Mouse (Mus musculus) retina, adult 2 months (tissue): Measurements from ENCODE around the gene Cmip.

Experiments used
- DNase-seq: peaks from one replicate; pipeline ENCODE4 v3.0.0-alpha.2; 2012; ENCODE audit warnings: low read depth, low spot score

Gene Cmip

DNA sequence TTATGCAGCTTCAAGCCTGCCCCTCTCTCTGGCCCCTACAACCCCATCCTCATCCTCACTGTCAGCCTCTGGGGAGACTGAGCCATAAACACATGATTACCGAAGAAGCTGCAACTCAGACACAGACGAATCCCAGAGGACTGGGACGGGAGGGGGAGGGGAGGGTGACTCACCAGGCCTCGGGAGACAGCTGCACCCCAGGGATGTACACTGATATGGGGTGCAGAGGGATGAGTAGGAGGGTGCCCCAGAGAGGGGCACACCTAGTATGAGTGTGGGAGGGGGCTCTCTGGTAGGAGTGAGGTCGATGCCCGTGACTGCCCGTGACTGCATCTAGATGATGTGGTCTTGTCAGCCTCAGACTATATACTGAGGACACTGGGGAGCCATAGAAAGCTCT is 121.8 kb downstream of the Cmip start:
- DNase-seq, result no peak

DNA sequence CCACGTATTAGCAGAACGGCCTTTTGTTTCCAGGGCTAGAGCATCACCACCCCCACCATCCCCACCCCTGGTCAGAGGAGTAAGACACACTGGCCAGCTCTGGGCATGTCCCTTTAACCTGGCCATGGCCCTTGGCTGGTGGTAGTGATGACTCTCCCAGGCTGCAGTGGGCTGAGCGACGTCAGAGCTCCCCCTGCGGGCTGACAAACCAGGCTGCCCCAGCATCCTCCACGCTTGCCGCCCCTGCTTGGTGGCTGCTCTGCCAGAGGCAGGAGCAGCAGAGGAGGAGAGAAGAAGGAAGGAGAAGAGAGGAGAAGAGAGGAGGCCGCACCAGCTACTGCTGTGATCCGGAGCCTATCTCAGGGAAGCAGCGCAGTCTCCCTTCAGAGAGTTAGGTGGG is 122.3 kb downstream of the Cmip start:
- no peak for DNase-seq

DNA sequence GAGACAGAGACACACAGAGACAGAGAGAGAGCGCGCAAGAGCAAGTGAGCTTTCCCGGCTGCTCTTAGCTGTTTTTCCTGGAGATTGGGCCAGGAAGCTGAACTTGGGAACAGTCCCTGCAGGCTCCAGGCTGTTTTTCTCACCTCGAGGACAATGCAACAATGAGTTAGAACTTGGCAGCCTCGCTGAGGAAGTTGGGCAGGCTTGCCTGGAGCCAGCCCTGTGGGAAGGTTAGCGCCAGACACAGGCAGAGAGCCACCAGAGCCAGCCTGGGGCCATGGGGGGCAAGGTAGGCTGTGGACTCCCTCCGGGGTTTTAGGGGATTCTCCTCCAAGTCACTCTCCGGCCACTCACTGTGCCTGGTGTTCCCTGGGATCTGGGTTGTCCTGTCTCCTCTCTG is 123.9 kb downstream of the Cmip start:
- no peak for DNase-seq

DNA sequence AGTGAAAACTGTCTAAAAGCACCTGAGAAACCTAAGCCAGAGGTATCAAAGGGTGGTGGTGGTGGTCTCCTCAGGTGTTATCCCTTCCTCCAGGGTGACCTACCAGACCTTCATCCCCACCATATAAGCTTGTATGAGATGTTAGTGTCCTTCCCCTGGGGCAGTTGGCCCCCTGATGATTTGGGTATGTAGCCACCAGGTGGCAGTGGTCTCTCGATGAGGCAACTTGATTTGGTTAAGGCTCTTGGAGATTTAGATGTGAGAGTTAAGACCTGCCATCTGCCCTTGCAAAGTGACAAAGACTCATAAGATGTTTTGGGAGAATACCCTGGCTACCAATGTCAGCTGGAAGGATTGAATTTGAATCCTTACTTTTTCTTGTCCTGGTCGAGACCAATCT is 129.3 kb downstream of the Cmip start:
- DNase-seq, result no peak

DNA sequence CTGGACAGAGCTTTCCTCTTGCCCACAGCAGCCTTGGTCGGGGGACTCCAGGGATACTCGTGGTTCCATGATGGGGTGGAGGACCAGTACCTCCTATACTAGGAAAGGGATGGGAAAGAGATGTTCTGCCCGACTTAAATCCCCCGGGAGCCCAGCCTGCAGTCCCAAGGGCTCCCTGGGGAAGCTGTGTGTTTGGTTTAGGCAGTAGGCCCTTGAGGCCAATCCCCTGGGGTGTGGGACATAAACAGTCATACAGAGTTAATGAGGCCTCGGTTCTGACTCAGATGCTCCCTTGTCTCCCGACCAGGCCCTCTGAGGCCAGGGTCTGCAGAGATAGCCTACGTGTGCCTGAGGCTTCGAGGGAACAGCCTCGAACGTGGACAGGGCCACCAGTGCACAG is 130.8 kb downstream of the Cmip start:
- no peak for DNase-seq

DNA sequence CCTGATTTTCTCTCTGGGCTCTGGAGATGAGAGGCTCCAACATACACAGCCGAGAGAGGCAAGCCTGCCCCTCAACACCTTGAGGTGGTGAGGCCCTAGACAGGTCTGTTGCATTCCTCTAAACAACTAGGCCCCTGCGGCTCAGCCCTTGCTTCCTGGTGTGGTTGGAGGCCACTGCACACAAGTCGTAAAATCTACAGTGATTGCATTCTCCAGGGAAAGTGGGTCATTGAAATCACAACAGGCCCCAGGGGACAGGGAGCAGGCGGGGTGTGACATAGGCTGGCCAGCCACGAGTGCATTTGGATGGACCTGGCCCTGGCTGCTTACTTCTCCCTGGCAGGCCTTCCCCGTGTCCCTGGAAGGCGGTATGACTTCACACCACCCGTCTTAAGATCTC is 131.5 kb downstream of the Cmip start:
- peak; percentile 25 for DNase-seq

DNA sequence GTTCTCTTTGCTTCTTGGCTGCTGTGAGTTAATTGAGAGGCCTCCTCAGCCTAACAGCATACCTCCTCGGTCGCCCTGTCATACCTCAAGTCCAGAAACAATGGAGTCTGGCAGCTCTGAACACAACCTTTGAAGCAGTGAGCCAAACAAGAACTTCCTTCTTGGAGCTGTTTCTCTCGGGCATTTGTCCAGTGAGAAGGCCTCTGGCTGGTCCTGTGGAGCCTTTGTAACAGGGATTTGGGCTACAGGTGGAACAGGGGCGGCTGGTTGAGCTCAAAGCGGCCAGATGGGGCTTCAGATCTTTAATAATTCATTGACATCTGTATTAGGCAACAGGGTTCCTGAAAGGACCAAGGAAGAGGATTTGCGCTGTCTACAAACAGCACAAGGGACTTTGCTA is 137.0 kb downstream of the Cmip start:
- no peak for DNase-seq

DNA sequence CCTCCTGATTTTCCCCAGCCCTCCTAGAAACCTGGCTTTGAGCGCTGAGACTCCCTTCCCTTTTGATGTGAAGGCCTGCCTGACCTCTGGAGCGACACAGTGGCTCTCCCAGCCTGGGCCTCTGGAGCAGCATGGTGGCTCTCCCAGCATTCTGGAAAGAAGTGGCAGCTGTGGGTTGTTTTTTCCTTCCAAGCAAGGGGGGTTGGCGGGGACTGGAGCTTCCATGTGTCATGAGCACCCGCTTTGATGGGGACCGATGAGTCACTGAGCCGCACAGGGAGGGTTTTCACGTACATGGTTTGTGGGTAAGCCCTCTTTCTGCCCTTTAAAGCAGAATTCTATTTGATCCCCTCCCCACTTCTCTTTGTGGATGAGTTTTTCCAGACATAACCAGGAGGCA is 138.2 kb downstream of the Cmip start:
- no peak for DNase-seq

DNA sequence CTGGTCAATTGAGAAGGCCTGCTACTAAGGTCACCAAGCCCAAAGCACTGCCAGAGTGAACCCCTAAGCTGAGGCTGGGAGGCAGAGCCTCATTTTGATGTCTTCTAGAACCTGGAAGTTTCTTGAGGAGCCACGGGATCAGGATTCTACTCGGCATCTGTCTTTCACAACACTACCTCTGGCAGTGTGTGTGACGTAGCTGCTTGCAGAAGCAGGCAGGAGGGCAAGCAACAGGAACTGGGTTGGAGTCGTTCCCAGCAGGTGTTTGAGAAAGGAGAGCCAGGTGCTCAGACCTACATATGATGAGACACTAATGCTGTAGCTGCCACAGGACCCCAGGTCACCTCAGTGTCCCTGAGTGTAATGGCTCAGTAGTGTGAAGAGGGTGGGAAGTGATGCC is 140.0 kb downstream of the Cmip start:
- no peak for DNase-seq

DNA sequence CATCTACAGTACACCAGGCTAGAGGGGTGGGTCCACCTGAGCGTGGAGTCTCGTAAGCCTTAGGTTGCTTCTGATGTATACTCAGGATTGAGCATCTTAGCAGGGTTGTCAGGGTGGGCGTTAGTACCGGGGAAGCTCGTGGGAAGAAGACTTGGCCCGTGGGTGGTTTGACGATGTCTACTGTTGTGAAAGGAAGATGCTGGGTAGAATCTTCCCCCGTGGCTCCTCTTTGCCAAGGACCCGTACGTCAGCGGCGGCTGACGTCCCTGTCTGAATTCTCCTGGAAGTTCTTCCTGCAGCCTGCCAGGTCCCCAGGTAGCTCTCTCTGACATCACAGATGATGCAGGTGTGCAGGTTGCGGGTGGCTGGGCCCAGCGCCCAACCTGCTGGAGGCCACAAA is 140.9 kb downstream of the Cmip start:
- no peak for DNase-seq

DNA sequence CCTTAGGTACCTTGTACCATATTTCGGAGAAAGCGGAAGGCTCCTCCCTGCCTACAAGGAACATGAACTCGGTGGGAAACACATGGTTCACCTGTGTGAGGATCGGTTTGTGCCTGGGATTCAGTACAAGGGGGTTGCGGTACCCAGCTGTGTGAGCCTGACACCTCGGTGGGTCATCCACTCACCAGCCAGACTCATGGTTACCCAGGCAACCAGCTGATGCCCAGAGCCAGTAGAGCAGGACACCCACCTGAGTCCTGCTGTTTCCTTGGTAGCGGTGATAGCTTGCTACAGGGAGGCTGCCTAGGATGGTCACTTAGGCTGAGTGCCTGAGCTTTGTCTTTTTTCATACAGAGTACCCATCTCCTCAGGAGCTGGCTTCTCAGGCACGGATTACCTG is 142.4 kb downstream of the Cmip start:
- no peak for DNase-seq

DNA sequence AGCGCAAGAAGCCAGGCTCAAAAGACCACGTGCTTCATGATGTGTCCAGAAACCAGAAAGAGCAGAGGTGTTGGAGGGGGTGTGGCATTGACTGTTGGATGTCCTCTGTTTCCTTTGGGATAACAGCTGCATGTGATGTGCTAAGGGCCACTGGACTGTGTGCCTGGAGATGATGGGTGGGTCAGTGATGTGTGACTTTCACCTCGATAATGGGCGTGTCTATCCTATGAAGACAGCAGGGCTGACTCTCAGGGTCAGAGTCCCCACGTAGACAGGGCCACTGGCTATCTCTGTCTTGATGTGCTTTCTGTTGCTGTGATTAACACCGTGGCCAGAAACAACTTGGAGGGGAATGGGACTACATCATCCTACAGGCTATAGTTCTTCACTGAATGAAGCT is 144.0 kb downstream of the Cmip start:
- no peak for DNase-seq

DNA sequence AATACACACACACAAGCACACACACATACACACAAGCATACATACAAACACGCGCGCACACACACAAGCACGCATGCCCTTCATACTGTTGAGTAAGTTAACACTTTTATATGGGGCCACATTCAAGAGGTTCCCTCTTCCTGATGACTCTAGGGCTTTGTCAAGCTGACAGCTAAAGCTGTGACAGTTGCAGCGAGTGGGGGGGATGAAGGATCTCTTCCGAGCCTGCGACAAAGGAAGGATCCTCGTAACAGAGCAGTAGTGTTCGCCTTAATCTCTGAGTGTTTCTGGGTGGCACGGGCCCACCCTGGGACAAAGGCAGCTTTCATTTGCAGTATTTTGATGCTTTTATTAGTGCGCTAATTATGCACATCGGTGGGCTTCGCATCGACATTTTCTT is 145.0 kb downstream of the Cmip start:
- no peak for DNase-seq

DNA sequence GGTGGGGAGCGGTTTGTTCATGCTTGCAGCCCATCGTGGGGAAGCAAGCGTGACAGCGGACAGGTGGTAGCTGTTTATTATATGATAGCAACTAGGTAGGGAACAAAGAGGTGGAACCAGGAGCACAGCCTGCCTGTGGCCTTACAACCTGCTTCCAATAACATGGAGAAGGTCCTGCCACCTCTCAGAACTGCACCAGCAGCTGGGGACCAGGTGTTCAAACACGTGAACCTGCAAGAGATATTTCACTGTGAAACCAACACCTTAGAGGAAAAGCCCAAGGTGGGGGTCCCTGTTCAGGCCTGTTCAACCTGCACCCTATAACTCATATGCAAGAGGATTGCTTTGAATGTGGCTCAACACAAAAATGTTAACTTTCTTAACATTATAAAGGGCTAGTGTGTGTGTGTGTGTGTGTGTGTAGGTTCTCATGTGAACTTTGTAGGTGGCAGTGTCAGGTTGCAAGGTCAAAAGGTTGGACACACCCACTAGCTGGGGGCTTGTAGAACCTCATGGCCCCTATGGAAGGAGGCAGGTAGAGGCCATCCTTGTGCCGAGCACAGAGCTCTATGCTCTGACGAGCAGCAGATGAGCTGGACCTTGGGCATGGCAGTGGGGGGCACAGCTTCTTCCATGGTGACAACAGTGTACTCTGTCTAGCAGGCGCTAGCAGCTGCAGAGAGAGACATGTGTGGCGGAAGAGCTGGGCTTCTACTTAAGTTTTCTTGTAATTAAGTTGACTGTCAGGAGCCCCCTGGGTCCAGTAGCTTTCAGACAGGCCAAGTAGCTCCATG is 146.2 kb downstream of the Cmip start:
- no peak for DNase-seq

DNA sequence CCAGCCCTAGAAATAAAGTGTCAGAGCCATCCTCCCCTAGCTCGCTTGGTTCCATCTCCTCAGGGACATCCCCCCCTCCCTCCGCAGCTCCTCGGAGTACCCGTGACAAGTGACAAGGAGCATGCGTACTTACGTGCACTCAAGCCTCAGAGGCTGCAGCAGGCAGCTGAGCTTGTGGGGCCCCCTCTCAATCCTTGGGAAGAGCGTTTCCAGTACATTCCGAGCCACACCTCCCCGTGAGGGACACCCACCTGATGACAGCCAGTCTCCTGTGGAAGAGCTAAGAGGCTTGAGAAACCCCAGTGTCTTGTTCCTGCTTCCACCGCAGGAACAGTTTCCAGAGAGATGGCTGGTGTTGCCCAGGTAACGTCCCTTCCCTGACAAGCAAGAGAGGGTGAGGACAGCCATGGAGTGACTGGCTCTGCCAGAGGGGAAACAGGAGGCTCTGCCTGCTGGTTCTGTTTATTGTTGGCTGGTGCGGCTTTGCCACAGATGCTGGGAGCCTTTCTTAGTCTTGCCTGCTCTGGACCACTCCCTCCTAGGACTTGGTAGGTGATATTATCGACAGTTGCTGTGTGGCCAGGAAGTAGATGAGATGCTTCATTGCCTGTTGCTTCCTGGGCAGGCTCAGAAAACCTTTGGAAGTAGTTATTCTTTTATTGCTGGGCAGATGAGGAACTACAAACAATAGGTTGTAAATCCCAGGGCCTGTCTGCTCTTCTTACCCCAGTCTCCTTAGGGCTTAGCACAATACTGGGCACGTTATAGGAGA is 147.0 kb downstream of the Cmip start:
- DNase-seq, result no peak

DNA sequence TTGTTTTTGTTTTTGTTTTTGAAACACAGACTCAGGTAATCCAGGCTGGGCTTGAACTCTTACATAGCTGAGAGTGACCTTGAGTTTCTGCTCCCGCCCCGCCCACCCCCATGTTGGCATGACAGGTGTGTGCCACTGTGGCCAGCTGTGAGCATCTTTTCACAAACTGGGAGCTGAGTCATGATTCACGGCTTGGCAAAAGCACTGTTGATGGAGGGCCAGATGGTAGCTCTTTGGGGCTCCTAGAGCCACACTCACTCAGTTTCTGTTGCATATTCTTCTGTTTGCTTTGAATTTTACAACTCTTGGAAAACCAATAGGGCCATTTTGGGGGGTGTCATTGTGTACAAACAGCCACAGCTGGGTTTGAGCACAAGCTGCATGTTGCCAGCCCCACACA is 149.2 kb downstream of the Cmip start:
- DNase-seq, result no peak

DNA sequence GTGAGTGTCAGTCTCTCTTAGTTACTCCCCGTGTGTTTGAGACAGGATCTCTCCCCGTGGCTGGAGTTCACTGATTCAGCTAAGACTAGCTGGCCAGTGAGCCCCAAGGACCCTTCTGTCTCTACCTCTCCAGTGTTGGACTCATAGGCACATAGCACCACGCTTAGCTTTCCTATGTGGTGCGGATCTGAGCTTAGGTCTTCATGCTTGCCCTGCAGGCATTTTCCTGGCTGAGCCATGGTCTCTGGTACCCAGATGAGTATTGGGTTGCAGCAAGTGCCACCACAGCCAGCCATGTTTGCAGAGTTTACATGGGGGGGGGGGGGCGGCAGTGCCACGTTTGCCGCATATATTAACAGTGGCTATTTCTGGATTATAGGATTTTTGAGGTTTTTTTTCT is 151.8 kb downstream of the Cmip start:
- DNase-seq, result no peak

DNA sequence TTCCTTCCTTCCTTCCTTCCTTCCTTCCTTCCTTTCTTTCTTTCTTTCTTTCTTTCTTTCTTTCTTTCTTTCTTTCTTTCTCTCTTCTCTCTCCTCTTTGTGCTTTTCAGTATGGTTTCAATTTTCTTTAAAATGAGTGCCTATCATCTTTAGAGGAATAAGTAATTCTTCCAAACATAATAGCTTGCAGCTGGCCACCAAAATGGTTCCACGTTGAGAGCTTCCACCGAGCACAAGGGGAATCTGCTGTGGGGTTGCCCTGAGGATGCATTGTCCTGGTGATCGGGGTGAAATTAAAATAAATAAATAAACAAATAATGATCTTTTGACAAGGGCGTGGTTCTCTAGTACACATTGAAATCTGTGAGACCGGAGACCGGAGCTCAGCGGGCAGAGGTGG is 152.2 kb downstream of the Cmip start:
- no peak for DNase-seq

DNA sequence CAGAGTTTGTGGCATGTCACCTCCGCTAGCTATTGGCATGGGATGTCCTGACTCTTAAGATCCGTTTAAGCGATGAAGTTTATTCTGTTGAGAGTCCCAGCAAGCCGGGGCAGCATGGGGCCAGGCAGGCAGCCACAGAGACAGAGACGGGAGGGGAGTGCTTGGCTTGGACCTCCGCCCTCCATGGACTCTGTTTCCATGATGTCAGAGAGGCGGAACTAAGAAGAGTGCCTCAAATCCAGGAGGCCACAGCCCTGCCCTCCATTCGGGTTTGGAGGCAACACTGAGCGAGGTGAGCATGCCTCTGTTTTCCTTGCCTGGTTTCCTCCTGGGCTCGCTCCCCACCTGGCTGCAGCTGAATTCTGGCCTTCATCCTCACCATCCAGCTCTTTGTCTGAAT is 153.5 kb downstream of the Cmip start:
- no peak for DNase-seq

DNA sequence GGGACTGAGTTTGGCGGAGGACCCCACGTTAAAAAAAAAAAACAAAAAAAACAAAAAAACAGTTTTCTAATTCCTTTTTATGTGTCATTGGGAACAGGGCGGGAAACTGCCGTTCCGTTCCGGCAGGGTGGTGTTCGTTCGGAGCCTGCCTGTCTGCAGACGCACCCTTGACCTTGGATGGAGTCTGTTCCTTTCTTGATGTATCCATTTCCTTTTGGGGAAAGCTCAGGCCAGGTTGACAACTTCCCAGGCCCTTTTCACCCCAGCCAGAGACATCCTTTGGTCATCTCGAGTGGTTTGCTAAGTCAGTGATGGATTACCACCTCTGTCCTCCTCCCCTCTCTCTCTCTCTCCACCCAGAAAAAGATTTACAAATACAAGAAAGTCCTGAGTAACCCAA is 154.0 kb downstream of the Cmip start:
- no peak for DNase-seq

DNA sequence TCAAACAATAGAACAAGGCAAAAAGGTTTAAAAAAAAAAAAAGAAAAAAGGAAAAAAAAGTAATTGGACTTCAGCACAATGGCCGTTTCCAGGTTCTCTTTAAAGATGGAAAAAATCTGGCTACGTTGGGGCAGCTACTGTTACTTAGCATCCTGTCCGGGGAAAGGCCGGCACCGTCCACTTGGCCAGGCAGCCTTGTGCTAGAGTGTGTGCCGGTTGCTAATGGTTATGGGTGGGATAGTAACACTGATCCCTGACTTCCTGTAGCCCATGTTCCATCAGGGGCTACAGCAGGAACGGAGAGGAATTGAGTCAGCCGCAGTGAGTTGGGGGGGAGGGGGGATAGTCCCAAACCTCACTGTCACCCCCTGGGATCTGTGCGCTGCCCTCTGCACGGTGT is 155.4 kb downstream of the Cmip start:
- no peak for DNase-seq

DNA sequence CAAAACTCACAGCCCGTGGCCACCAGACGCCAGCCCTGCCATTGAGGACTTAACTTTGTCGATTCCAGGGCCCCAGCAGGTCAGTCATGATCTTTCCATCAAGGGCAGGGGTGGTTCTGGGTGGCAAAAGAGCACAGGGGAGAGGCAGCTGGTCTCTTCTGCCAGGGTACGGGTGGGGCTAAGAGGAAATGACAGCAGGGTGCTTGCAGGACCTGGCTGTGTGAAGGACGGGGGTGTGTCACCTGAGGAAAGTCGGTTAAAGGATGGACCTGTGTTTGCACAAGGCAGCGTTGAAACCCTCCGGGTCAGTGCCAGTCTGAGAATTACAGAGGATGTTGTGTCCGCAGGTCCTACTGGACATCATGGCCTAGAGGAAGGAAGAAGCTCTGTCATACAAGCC is 161.0 kb downstream of the Cmip start:
- DNase-seq, result no peak

DNA sequence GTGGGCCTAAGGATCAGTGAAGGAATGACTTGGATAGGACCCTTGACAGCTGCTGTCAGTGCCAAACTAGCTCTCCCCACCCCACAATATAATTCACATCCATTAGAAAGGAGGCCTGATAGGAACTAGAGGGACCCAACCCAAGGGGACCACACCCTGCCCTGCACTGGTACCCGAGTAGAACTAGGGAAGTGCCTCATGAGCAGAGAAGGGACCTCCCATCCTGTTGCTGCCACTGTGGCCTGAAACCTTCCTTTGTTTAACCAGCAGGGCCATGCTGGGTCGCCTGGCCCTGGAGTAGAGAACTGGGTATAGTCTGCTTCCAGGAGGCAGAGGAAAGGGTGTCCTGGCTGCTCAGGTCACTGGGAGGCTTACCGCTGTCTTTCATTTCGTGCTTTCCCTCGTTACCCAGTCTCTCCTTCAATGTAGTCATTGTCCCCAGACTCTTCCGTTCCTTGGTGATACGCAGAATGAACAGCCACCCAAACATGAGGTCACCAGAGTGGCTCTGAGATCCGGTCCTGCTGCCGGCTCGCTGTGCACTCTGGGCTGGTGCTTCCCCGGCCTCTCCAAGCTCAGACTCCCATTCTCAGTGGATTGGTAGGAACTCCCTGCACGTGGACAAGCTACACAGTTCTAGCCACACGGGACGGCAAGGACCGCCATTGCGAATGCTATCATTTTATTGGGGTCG is 164.1 kb downstream of the Cmip start:
- no peak for DNase-seq
